Mouse (Mus musculus) cerebellum, postnatal 10 days (tissue): Measurements from ENCODE around the gene G6pc3.

Experiments used
- DNase-seq, 2 experiments: peaks; one replicate each; pipeline ENCODE4 v3.0.0; 2021; ENCODE audit warnings: mixed read lengths in 2 of 2

G6pc3 gene

GRCm38 (mm10) chr11:102188980-102189379 lies 440 bp upstream of the G6pc3 start:
- no peak for DNase-seq

DNA sequence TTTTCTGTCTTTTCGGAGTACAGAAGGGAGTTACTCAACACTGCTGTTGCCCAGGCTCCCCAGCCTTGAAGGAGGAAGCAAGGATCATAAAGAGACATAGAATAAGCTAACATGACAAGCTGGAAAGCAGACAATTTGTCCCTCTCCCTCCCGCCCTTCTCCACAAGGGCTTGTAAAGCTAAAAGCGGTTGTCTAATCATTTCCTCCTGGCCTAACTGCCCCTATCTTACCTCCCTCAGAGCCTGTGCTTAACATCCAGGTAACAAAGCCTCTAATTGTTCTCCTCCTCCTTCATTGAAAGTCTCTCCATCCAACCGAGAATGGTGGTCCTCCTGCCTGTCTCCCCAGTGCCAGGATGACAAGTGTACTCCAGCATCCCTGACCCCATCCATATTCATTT lies 1.4 kb downstream of the G6pc3 start:
- no peak for DNase-seq

DNA sequence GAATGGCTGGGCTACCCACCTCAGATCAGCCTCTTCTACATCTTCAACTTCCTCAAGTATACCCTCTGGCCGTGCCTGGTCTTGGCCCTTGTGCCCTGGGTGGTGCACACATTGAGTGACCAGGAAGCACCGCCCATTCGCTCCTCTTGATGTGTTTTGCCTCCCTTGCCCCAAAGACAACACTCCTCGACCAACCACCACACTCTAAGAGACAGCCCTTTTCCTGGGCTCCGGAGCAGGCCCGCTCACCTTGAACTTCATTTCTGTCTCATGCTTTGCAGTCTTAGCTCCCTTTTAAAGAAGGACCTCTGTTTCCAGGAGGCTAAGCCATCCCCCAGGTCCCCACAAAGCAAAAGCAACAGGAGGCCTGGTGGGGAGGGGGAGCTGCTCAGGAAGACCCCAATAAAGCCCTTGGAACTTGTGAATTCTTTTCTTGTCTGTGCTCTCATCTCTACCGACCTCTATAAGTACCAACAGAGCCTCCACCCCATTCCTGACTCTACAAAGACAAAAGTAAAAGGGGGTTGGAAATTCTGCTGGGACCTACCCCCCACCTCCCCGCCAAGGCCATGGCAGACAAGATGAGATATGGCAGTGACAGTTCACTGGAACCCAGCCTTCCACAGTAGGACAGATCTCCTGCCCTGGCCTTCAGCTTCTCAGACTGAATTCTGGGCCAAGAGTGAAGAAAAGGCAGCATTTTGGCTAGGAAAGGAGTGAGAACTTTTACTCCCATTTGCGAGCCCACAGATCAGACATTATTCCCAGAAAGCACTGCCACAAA lies 4.4 kb downstream of the G6pc3 start:
- no peak for DNase-seq

DNA sequence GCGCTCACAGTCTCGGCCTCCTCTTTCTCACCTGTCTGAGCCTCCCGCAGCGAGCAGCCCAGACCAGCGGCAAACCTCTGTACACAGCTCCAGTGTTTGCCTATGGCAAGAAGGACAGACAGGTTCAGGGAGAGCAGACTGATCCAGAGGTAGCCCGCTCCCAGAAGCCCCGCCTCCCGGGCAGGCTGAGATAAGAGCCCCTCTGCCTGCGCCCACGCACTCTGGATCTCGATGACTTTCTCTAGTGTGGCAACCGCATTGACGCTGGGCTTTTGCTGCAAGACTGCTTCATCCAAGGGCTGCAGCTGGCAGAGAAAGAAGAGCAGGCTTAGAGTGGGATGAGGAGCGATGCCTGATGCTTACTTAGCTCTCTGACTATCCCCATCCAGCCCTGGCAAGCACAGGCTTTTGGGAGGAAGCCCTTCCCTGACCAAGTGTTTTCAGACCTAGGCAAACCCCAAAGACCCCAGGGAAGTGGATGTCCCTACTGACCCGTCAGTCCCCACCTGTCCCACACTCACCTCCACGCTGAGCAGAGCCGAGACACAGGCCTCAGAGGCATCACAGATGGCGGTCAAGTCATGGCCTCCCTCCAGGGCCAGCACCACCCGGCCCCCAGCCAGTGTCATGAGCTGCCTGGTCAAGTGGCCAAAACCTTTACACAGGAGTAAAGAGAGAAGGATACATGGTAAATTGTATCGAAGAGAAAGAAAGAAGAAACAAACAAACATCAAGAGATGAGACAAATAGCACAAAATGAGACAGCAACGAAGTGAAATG lies 6.8 kb downstream of the G6pc3 start:
- no peak for DNase-seq

DNA sequence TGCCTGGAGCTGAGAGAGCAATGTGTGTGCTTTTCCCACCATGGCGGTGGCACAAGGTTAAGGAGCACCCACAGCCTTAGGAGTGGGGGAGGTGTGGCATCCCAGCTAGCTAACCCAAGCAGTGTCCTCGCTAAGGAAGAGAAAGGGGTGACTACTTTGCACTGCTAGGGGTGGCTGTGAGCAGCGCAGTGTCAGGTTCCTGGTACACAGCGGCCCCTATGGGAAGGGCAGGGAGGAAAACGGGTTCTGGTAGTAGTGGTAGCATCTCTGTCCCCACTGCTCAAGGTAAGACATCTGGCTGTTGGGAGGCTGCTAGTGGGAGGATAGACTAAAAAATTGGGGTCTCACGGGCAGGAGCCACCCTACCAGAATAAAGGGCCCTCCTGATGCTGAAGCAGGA lies 8.8 kb downstream of the G6pc3 start:
- DNase-seq, result no peak

- DNase-seq, result no peak
Observed at GRCm38 (mm10) chr11:102199856-102200255, 10.4 kb downstream of the G6pc3 start.

DNA sequence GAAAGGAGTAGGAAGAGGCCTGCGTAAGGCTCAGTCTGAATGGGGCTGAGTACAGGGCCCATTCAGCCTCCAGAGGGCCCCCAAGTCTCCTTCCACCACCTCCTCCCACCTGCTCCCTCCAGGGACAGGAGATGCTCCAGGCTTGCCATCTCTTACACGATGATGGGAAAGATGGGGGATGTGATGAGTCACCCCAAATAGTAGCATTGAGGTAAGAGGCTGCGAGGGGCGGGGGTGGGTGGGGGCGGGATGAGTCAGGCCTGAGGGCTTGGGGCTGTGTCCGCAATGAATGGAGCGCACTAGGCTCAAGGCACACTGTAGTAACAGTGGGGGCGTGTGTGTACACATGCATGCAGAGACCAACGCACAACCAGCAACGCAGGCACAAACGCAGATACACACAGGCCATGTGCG lies 12.0 kb downstream of the G6pc3 start:
- DNase-seq, result peak in 1 of 2 experiments; percentile 34

- DNase-seq, result no peak
Observed at GRCm38 (mm10) chr11:102206481-102206880, 17.1 kb downstream of the G6pc3 start.

GRCm38 (mm10) chr11:102207825-102208777 lies 18.7 kb downstream of the G6pc3 start:
- DNase-seq, result no peak

DNA sequence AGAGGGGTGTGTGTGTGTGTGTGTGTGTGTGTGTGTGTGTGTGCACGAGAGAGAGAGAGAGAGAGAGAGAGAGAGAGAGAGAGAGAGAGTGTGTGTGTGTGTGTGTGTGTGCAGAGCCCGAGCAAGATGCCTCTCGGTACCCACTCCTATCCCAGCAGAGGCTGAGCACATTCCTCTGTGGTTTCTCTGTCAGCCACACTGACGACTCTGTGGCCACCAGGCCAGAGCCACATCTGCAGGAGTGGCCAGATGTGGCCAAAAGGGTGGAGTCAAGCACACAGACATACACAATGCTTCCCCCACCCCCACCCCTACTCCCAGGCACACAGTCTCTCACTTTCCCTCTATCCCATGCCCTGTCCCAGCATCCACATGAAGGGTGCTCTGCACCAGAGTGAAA lies 19.4 kb downstream of the G6pc3 start:
- no peak for DNase-seq

DNA sequence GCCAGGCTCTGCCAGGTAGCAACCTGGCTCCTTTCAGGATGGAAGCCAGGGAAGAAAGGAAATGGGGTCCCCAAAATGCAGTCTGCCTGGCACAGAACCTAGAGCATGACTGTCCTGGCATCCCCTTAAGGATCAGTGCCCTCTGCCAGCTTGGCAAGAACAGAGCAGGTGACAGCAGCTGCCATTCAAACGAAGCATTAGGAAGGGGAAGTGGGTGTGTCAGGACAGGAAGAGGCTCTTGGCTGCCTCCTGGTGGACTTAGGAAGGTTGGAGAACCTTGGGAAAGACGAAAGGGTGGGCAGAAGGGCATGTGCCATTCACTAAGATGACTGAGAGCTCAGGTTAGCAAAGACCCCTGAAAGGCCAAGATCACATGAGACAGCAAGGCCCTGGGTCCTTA lies 20.3 kb downstream of the G6pc3 start:
- peak; percentile 79 to 85 for DNase-seq

DNA sequence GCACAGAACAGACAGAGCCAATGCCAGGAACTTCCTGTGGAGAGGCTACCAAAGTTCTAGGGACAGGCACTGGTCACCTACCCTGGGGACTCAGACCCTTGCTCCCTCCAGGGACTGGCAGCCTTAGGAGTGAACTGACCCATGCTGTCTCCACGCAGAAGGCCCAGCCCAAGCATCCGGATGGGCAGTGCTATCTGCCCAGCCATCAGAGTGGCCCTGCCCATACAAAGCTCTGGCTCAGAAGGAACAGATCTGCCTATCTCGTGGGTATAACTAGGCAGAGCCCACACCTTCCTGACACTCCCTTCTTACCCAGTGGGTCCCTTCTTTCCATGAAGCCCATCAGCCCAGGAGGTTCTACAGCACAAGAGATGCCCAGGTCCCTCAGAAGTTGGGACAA lies 20.8 kb downstream of the G6pc3 start:
- DNase-seq, result no peak

GRCm38 (mm10) chr11:102211011-102211410 lies 21.6 kb downstream of the G6pc3 start:
- DNase-seq, result no peak

DNA sequence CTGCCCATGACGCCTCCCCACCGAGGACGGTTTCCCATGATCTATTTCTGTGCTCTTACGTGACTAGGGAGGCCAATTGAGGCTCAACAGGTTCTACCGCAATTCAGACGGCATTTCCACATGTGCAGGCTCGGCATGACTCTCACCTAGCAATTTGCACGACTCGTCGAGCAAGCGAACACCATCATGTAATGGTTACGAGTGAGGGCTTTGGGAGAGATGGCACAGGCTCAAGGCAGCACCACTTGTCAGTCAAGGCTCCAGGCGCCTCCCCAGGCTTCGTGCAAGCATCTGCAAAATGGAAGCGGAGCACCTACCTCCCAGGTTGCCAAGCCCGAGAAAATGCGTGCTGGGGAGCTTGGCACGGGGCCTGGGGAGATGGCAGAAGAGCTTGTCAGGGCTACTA lies 22.5 kb downstream of the G6pc3 start:
- DNase-seq, result peak in 1 of 2 experiments; percentile 50

DNA sequence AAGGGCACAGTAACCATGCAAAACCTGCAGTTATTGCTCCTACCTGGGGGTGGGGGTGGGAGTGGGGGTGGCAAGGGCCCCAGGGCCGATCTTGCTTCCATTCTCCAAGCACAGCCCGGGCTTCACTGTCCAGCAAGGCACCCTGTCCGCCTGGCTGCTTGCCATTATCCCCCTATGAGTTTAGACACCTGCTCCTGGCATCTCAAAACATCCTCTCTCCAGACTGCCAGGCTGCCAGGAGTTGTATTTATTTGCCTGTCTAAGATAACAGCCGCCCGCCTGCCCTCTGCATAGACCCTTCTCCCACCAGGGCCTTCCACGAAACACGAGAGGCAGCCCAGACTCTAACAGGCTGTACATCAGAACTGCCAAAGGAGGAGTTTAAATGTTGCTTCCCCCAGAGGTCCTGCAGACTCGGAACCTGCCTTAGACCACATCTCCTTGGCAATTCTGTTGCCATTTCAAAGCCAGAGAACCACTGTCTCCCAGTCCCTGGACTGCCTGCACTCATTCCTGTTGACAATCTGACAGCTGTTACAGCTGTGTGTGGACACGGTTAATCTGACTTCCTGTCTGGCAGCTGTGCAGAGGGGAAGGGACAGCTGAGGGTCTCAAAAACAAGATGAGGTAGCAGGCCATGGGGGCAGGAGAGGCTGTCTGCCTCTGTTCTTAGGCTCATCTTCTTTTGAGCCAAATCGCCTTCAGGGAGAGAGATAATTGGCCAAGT lies 25.2 kb downstream of the G6pc3 start:
- DNase-seq, result peak; percentile 69 to 77

- no peak for DNase-seq
Observed at GRCm38 (mm10) chr11:102215511-102215910, 26.1 kb downstream of the G6pc3 start.

DNA sequence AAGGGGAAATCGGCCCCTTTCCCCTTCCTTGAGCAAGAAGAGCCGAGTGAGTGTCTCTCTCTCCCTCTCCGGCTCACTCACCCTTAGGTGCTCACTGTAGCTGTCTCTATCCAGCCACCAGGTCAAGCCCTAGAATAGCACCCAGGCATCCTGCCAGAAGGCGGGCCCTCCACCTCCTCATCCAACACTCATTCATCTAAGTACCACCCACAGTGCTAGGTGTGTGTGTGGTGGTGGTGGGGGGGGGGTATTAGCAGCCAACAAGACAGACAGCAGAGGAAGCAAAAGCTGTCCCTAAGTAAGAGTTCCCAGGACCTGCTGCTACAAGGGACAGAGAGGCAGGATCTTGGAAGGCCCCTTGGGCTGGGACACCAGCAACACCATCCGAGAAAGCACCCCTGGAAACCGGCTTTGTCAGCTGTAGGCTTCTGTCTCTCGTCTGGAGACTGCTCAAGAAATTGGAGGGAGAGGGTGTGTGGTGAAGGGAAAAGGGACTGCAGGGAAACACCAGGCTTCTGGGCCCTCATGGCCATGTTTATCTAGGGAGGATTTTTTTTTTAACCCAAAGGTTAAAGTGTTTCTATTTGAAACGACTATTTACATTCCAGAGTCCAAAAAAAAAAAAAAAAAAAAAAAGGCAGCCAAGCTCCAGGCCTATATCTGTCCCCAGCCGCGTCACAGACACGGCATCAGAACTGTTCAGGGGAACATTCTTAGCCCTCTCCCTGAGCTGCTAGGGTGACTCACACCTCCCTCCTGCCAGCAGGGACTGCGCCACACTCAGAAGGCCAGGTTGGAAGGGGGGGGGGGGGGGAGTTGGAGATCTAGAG lies 26.9 kb downstream of the G6pc3 start:
- peak in 1 of 2 experiments; percentile 51 for DNase-seq

DNA sequence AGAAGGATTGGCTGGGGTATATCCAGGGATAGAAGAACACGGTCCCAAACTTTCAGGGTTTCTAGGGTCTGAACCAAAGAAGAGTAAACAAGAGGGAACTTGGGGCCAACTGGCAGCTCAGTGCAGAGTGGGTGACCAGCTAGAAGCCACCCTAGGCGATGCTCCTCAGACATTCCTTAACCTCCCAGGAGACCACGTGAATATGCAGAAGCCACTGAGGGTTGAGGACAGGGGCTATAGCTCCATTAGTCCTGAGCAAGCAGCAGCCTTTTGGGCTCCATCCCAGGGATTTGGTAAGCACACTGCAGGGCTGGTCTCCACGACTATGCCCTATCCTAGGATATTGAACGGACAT lies 27.4 kb downstream of the G6pc3 start:
- DNase-seq, result no peak

DNA sequence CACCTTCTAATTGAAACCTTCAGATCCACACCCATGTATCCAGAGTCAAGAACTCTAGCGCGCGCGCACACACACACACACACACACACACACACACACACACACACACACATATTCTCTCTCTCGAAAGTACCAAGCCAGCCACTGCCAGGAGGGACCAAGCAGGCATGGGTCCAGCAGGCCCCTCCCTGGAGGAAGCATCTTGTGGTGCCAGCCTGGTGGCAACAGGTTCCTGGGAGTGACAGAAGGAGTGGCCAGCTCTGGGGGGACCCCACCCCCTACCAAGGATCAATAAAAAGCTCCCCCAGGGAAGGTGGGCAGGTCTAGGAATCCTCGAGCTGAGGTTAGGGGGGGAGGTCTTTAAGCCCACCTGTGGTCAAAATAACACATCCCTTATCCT lies 28.0 kb downstream of the G6pc3 start:
- DNase-seq, result peak; percentile 59 to 66

DNA sequence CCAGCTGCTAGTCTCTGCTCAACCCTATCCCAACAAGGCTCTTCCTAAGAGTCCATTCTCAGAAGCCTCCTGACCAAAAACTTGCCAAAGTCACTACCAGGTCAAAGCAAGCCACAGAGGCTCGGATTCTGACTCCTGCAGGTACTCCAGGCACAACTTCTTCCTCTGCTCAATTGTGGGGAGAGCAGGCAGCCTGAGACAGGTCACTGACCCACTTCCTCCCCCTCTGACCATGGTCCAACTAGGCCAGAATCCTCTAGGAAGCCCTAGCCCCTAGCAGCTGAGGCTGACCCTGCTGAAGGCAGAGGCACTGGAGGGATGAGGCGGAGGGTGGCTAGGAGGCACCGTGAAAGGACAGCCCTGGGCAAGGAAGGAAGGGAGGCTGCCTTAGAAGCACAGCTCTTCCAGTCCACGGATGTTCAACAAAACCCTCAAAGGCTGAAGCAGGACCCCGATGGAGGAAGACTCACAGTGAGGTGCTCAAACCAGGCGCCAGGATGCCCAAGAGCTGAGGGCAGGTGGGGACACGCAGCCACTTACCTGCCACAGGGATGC lies 28.5 kb downstream of the G6pc3 start:
- DNase-seq, result no peak

DNA sequence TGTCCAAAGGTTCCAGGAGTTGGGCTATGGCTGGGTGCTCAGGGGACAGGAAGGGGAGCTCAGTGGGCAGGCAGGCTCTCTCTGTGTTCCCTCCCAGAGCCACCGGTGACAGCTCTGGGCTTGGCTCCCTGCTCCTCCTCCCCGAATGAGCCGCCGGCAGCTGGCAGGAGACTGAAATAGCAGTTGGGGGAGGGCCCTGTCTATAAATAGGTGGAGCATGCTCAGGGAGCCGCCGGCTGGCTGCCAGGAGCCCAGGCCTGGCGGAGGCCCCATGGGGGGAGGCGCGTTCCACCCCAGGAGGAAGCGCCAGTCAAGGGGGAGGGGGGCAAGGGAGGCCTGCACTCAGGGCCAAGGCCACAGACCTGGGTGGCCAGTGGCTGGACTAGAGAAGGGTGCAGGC lies 29.4 kb downstream of the G6pc3 start:
- peak; percentile 92 to 95 for DNase-seq
